Mouse (Mus musculus) limb, embryonic 15.5 days (tissue): ENCODE data around the gene Cavin1. TPM values are rescaled to one million over a fixed set of nuclear protein-coding genes. Genes with fewer than 3 reads are reported as not detected.

Source experiments
- ATAC-seq: fragments of 200-750 bp; cut with Nextera tagmentation; 2 replicates; pipeline ENCODE4 v1.8.0; 2017; ENCODE audit warnings: low read depth, moderate TSS enrichment; ENCODE audit not compliant: insufficient number of reproducible peaks, low FRiP score, low TSS enrichment
- H3K27ac ChIP-seq: fragments of 300-500 bp; sonication (generic); 2 replicates; pipeline ENCODE4 v1.5.1; 2015; ENCODE audit warnings: moderate library complexity, mild to moderate bottlenecking, inconsistent platforms
- H3K27me3 ChIP-seq: fragments of 300-500 bp; sonication (generic); 2 replicates; pipeline ENCODE4 v1.6.1; 2015; ENCODE audit warnings: inconsistent platforms
- H3K36me3 ChIP-seq: fragments of 300-500 bp; sonication (generic); 2 replicates; pipeline ENCODE4 v1.6.1; 2015; ENCODE audit warnings: inconsistent platforms
- H3K4me1 ChIP-seq: fragments of 300-500 bp; sonication (generic); 2 replicates; pipeline ENCODE4 v1.6.1; 2015; ENCODE audit warnings: inconsistent platforms
- H3K4me2 ChIP-seq: fragments of 300-500 bp; sonication (generic); 2 replicates; pipeline ENCODE4 v1.6.1; 2015; ENCODE audit warnings: mild to moderate bottlenecking, inconsistent platforms
- H3K4me3 ChIP-seq: fragments of 300-500 bp; sonication (generic); 2 replicates; pipeline ENCODE4 v1.5.1; 2015; ENCODE audit warnings: mild to moderate bottlenecking, inconsistent platforms
- H3K9ac ChIP-seq: fragments of 300-500 bp; sonication (generic); 2 replicates; pipeline ENCODE4 v1.6.1; 2015; ENCODE audit warnings: inconsistent platforms
- H3K9me3 ChIP-seq: fragments of 300-500 bp; sonication (generic); 2 replicates; pipeline ENCODE4 v1.6.1; 2016; ENCODE audit warnings: inconsistent platforms
- WGBS: fragments of 180-500 bp; shearing (Covaris S2); methylation state at CpG from one replicate; pipeline ENCODE4 v1.1.7; 2015; 5-methylcytosine and 5-hydroxymethylcytosine counted together
- polyA plus RNA-seq: library from polyadenylated mRNA; unstranded; fragments of >200 nt; fragmentation: Nextera tagmentation; extraction: Ambion mirVana; gene quantifications from 2 replicates; pipeline ENCODE4 v1.2.1, GENCODE M21; 2015

Cavin1 gene
- polyA plus RNA-seq, 1 experiment from 2014 or later: 368 TPM

- H3K27me3 ChIP-seq: peaks cover 14% of the 10 kb centered on the region; the same call in 1 of the 2 replicates
- no peak overlapping the region for H3K9ac ChIP-seq
- H3K27ac ChIP-seq: peak overlapping the region; percentile 68
- H3K4me1 ChIP-seq: peaks cover 12% of the 10 kb centered on the region
- no peaks in the 10 kb centered on the region for H3K36me3 ChIP-seq
- H3K4me3 ChIP-seq: no peak overlapping the region
- no peaks in the 10 kb centered on the region for H3K9me3 ChIP-seq
- H3K4me2 ChIP-seq: no peak overlapping the region
- WGBS: 40% methylated on average over 8 of the region's 8 CpGs
- 0 out of 2 replicates have a peak, but pooled peaks have one; percentile 20 for ATAC-seq
Measured at GRCm38 (mm10) chr11:100979887-100980286, 9.2 kb upstream of the Cavin1 start.

- WGBS: 70% methylated on average over 7 of the region's 7 CpGs
- peaks cover 20% of the 10 kb centered on the region for H3K4me1 ChIP-seq
- no peaks in the 10 kb centered on the region for H3K36me3 ChIP-seq
- peaks cover 14% of the 10 kb centered on the region; the same call in 1 of the 2 replicates for H3K27me3 ChIP-seq
- H3K27ac ChIP-seq: no peak overlapping the region
- H3K9ac ChIP-seq: no peak overlapping the region
- H3K9me3 ChIP-seq: no peaks in the 10 kb centered on the region
- H3K4me3 ChIP-seq: no peak overlapping the region
- no peak for ATAC-seq
- no peak overlapping the region for H3K4me2 ChIP-seq
Measured at GRCm38 (mm10) chr11:100975241-100975640, 4.6 kb upstream of the Cavin1 start.

DNA sequence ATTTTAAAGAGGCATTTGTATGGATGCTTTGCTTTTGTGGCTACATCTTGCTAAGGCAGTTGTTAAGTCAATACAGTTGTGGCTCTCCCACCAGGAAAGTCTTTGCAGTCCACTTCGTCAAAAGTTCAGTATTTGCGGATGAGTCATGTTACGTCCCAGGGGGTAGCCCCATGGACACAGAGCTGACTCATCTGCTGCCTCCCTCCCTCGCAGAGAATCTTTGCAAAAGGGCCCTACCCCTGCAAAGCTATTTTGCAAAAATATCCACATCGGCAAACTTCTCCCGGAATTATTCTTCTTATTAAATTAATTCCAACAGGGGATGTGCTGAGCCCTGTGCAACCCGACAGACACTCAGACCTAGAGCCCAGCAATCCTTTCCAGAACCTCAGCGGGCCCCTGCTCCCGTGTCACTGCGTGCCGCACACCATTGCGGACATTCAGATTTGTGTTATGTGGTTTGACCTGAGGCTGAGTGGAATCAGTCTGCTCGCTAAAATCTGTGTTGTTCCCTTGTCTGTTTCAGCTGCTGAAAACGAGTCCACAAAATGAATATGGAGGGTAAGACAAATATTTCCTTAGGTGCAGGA is 3.8 kb upstream of the Cavin1 start:
- WGBS: 64% methylated on average over 14 of the region's 14 CpGs
- H3K4me2 ChIP-seq: no peak overlapping the region
- no peak overlapping the region for H3K4me3 ChIP-seq
- H3K27me3 ChIP-seq: peaks cover 14% of the 10 kb centered on the region; the same call in 1 of the 2 replicates
- no peak overlapping the region; the same call in 1 of the 2 replicates for H3K27ac ChIP-seq
- H3K9ac ChIP-seq: no peak overlapping the region
- peaks cover 20% of the 10 kb centered on the region for H3K4me1 ChIP-seq
- no peaks in the 10 kb centered on the region for H3K9me3 ChIP-seq
- no peaks in the 10 kb centered on the region for H3K36me3 ChIP-seq
- ATAC-seq: no peak

DNA sequence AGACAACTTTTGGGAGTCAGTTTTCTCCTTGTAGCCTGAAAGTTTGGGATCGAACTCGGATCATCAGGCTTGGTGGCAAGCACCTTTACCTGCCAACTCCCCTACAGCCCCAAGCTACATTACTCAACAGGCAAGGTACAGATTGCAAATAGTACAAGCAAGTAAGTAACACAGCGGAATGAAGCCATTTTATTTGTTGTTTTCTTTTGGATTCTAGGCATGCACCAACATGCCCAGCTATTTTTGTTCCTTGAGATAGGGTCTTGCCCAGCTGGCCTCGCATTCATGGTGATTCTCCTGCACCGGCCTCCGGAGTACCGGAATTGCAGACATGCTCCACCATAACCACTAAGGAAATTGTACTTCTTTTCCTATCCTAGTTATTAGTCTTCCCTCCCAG is 2.6 kb upstream of the Cavin1 start:
- H3K9me3 ChIP-seq: no peaks in the 10 kb centered on the region
- no peak overlapping the region for H3K9ac ChIP-seq
- no peak overlapping the region for H3K4me2 ChIP-seq
- H3K4me3 ChIP-seq: no peak overlapping the region
- H3K27ac ChIP-seq: no peak overlapping the region
- WGBS: 71% methylated on average over 7 of the region's 7 CpGs
- H3K27me3 ChIP-seq: peaks cover 14% of the 10 kb centered on the region; the same call in 1 of the 2 replicates
- ATAC-seq: no peak
- no peaks in the 10 kb centered on the region for H3K36me3 ChIP-seq
- peaks cover 25% of the 10 kb centered on the region for H3K4me1 ChIP-seq

DNA sequence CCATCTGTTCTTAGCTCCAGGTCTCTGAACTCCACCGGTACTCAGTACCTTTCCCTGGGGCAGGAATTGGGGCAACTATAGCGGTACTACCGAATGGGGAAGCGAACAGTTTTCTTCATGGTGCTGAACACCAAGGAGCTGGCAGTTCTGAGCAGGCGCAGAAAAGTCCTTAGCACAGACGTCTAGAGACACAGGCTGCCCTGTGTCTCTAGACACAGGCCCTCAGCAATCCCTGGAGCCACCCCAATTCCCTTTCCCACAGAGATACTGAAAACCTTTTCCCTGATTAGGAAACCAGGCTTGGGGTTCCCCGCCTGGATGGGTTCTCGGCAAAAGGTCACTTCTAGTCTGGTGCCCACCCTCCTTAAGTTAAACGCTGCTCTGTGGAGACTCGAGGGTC is 768 bp upstream of the Cavin1 start:
- Histone ChIP-seq H3K4me2 (peak overlapping the region; percentile 74), H3K27me3 (peaks cover 14% of the 10 kb centered on the region; the same call in 1 of the 2 replicates), H3K36me3 (no peaks in the 10 kb centered on the region), H3K27ac (peak overlapping the region; percentile 96), H3K4me3 (peak overlapping the region; percentile 82; the same call in 1 of the 2 replicates), H3K9ac (no peak overlapping the region), H3K4me1 (peaks cover 43% of the 10 kb centered on the region), H3K9me3 (no peaks in the 10 kb centered on the region)
- whole genome bisulfite sequencing: 64% methylated on average over 10 of the region's 10 CpGs
- no peak for ATAC-seq

DNA sequence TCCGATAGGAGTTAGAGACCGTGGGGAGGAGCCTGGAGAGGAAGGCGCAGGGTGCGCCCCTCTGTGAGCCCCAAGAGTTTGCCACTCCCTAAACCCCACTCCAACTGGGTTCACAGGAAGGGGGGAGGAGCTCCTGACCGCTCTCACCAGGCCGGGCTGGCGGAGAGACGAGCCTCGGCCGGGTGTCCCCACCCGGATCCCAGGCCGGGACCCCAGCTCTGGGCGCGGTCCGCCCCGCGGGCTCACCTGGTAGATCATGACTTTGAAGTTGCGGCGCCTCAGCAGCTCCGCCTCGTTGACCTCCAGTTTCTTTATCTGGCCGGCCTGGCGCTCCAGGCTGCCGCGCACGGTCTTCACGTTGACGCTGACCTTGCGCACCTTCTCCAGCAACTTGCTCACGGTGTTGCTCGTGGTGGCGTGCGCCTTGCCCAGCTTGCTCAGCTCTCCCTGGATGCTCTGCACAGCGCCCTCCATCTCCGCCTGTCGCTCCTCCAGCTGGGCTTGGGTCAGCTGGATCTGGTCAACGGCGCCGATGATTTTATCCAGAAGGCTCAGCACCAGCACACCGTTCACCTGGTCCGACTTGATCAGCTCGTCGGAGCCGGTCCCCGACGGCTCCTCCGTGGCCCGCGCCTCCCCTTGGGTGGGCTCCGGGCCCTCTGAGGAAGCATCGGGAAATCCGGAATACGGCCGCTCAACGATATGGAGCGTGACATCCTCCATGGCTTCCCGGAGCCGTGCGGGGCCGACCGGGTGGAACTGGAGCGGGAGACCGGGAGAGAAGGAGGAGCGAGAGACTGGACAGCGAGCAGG is 737 bp downstream of the Cavin1 start:
- Histone ChIP-seq H3K4me3 (peak overlapping the region; percentile 82), H3K9ac (peak overlapping the region; percentile 69), H3K27me3 (peaks cover 12% of the 10 kb centered on the region; the same call in 1 of the 2 replicates), H3K9me3 (no peaks in the 10 kb centered on the region), H3K4me2 (peak overlapping the region; percentile 74), H3K36me3 (0 out of 2 replicates have a peak, but pooled peaks cover 4% of the 10 kb centered on the region), H3K27ac (peak overlapping the region; percentile 96), H3K4me1 (peaks cover 57% of the 10 kb centered on the region)
- ATAC-seq: peak; percentile 55
- WGBS: under 1% methylated on average over 65 of the region's 65 CpGs

DNA sequence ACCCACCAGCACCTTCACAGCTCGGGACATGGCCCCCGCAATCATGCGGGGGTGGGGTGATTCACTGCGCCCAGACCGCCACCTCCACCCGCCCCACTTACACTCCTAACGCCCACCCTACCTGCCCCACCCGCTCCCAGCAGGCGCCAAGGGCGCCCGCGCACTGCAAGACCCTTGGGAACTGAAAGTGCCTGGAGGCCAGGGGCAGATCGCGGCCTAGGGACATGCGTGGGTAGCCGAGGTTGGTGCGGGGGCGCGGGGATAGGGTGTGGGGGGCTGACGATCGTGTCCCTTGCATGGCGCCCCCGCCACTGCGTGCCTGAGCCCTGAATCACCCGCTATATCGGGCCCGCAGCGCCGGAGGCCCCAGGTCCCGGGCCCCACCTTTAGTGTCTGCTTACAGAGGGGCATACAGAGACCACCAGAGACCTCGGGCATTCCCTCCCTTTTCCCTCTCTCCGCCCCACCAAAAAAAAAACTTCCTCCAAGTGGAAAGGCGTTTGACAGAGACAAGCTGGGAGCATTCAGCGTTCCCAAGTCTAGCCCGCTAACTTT is 1.4 kb downstream of the Cavin1 start:
- H3K4me2 ChIP-seq: peak overlapping the region; percentile 74
- H3K4me1 ChIP-seq: peaks cover 60% of the 10 kb centered on the region
- H3K9me3 ChIP-seq: no peaks in the 10 kb centered on the region
- no peak for ATAC-seq
- peaks cover 7% of the 10 kb centered on the region; the same call in 1 of the 2 replicates for H3K27me3 ChIP-seq
- 0 out of 2 replicates have a peak, but pooled peaks cover 6% of the 10 kb centered on the region for H3K36me3 ChIP-seq
- H3K9ac ChIP-seq: peak overlapping the region; percentile 69
- peak overlapping the region; percentile 82 for H3K4me3 ChIP-seq
- WGBS: under 1% methylated on average over 32 of the region's 35 CpGs
- peak overlapping the region; percentile 96 for H3K27ac ChIP-seq

DNA sequence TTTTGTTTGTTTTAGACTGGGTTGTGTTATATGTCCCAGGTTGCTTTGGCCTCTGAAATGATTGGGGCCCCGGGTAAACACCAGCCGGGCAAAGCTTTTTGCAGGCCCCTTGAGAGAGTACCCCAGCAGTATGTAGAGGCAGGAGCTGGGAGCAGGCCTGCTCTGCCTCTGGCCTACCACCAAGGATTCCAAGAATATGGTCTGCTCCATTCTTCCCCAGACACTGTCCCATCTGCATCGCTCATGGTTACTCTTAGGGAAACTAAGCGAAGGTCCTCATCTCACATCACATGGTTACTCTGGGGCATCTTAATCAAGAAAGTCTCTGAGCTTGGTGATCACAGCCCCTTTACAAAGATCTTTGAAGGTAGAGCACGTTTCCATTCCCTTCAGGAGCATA is 2.2 kb downstream of the Cavin1 start:
- H3K4me1 ChIP-seq: peaks cover 68% of the 10 kb centered on the region

DNA sequence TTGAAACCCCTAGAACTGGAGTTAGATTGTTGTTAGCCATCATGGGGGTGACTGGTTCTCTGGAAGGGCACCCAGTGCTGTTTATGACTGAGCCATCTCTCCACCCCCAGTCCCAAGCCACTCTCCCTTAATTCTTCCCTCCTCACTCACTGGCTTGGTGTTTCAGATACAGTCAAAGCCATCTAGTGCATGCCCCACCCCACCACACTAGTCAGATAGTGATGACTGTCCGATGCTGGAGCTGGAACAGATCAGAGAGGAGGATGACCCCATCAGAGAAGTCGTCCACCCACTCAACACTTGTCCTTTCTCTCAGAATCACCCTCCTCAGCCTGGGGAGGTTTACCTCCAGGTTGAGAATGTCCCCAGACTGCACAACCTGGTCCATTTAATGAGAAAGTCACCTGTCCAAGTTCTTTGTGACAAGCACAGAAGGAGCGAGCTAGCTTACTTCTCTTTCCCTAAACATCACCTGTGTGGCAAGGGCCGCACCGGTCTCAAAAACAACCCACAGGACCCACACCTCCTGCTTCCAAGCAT is 2.7 kb downstream of the Cavin1 start:
- peak overlapping the region; percentile 82 for H3K4me3 ChIP-seq
- H3K27me3 ChIP-seq: peaks cover 7% of the 10 kb centered on the region; the same call in 1 of the 2 replicates
- no peak overlapping the region for H3K9ac ChIP-seq
- no peaks in the 10 kb centered on the region for H3K9me3 ChIP-seq
- peaks cover 74% of the 10 kb centered on the region for H3K4me1 ChIP-seq
- no peak for ATAC-seq
- peak overlapping the region; percentile 74 for H3K4me2 ChIP-seq
- H3K27ac ChIP-seq: no peak overlapping the region
- H3K36me3 ChIP-seq: 0 out of 2 replicates have a peak, but pooled peaks cover 9% of the 10 kb centered on the region
- WGBS: 85% methylated on average over 5 of the region's 5 CpGs

More for the DNA sequence above, 2.2 kb downstream of the Cavin1 start:
- peak overlapping the region; percentile 74 for H3K4me2 ChIP-seq
- H3K36me3 ChIP-seq: 0 out of 2 replicates have a peak, but pooled peaks cover 9% of the 10 kb centered on the region
- peaks cover 7% of the 10 kb centered on the region; the same call in 1 of the 2 replicates for H3K27me3 ChIP-seq
- H3K9me3 ChIP-seq: no peaks in the 10 kb centered on the region
- H3K9ac ChIP-seq: peak overlapping the region; percentile 69; the same call in 1 of the 2 replicates
- H3K27ac ChIP-seq: peak overlapping the region; percentile 96; the same call in 1 of the 2 replicates
- WGBS: 65% methylated on average over 5 of the region's 5 CpGs
- H3K4me3 ChIP-seq: peak overlapping the region; percentile 82
- ATAC-seq: no peak

GRCm38 (mm10) chr11:100967376-100967775 is 3.3 kb downstream of the Cavin1 start:
- H3K4me1 ChIP-seq: peaks cover 79% of the 10 kb centered on the region
- no peak overlapping the region for H3K27ac ChIP-seq
- H3K4me3 ChIP-seq: peak overlapping the region; percentile 82
- no peaks in the 10 kb centered on the region for H3K9me3 ChIP-seq
- peak overlapping the region; percentile 74 for H3K4me2 ChIP-seq
- WGBS: 43% methylated on average over 5 of the region's 5 CpGs
- no peak overlapping the region for H3K9ac ChIP-seq
- peaks cover 6% of the 10 kb centered on the region; the same call in 1 of the 2 replicates for H3K27me3 ChIP-seq
- H3K36me3 ChIP-seq: 0 out of 2 replicates have a peak, but pooled peaks cover 9% of the 10 kb centered on the region
- no peak for ATAC-seq

DNA sequence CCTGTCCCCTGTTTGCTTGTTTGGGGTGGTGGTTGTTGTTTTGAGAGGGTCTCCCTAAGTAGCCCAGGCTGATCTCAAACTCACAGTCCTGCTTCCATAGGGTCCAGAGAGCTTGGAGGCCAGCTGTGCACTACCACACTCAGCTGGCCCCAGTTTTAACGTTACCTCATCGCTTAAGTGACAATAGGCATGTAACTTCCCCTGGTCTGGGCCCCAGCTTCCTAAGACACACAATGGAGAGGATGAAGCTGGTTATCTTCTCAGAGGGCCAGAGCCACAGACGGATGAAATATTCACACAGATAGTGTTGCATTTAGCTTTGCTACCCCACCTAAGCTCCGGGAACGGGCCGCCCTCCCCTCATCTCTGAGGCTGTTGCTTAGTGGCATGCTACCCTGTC is 4.9 kb downstream of the Cavin1 start:
- no peak overlapping the region for H3K9ac ChIP-seq
- H3K4me2 ChIP-seq: no peak overlapping the region
- 71% methylated on average over 6 of the region's 6 CpGs for WGBS
- peak overlapping the region; percentile 50 for H3K27ac ChIP-seq
- H3K4me1 ChIP-seq: peaks cover 78% of the 10 kb centered on the region
- H3K9me3 ChIP-seq: no peaks in the 10 kb centered on the region
- H3K27me3 ChIP-seq: no peaks in the 10 kb centered on the region; the same call in 1 of the 2 replicates
- H3K4me3 ChIP-seq: no peak overlapping the region
- no peak for ATAC-seq
- 0 out of 2 replicates have a peak, but pooled peaks cover 9% of the 10 kb centered on the region for H3K36me3 ChIP-seq
